Mouse (Mus musculus) ZHBTc4 (cell line): Measurements from ENCODE around the gene Arhgap18.

Source experiments
- DNase-seq: peaks from one replicate; pipeline ENCODE4 v3.0.0-alpha.2; 2011; ENCODE audit warnings: low read depth, low spot score

Gene Arhgap18

DNA sequence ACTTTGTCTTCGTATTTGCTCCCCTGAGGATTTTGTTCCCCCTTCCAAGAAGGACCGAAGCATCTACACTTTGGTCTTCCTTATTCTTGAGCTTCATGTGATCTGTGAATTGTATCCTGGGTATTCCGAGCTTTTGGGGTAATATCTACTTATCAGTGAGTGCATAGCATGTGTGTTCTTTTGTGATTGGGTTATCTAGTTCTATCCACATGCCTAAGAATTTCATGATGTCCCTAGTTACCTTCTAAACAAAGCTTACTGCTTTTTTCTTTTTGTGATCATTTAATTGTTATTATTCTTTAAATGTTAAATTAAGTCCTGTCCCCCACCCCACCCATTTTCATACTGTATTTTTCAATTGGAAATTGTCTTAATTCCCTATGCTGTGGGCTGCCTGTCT lies 78.8 kb downstream of the Arhgap18 start:
- DNase-seq = no peak

DNA sequence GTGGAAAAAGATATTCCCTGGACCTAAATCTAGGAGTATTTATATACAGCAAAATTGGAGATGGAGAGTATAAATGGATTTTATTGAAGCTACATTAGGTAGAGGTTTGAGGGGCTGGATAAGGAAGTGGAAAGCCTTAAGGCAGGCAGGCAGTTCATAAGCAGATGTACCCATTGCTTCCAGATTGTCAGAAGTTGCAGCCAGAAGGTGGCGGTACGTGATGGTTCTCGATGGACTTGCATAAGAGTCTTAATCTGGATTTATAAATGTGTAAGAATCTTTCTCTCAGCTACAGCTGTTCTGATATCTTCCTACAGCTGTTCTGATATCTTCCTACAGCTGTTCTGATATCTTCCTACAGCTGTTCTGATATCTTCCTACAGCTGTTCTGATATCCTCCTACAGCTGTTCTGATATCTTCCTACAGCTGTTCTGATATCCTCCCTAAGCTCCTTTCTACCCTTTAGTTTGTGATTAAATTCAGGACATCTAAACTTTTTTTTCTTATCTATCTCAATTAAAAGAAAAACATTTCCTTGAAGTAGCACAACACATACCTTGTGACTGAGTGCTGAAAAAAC lies 79.5 kb downstream of the Arhgap18 start:
- no peak for DNase-seq

DNA sequence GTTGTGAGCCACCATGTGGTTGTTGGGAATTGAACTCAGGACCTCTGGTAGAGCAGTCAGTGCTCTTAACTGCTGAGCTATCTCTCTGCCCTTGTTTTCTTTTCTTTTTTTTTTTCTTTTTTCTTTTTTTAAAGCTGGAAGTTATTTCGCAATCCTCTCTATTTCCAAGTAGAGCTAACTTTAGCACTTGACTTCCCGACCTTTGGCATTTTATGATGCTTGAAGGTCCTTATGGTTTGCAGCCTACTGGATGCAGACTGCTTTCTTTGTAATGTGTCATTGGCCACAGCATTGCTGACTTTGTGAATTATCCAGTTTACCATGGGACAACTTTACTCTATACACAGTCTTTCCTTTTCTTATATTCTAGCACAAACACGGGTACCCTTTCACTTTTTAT lies 80.2 kb downstream of the Arhgap18 start:
- no peak for DNase-seq

DNA sequence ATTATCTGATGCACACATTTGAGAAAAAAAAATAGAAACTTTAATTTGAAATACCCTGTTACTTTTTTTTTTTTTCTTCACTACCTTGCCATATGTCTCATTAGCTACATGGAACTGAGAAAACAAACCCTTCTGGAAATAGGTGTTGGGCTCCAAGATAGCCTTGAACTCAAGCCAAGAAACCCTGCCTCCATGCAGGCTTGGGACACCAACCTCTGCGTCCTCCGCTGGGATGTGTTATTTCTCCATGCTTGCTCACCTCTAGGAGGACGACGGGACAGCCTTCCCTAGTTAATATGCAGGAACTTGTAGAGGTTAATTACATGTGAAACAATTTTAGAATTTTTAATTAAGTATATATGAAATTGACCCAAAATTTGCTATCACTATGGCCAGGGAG lies 96.1 kb downstream of the Arhgap18 start:
- no peak for DNase-seq

DNA sequence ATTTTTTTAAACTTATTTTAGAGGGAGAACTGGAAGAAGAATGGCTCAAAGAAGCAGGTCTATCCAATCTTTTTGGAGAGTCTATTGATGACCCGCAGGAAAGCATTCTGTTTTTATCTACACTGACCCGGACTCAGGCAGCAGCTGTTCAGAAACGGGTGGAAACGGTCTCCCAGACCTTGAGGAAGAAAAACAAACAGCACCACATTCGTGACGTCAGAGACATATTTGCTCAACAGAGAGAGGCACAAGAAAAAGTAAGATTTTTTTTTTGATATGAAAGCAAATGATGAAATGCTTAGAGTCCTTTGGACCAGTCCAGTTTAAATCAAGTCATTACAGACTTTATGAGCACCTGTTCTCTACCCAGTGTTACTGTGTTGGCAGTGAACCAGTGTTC lies 96.6 kb downstream of the Arhgap18 start:
- no peak for DNase-seq

DNA sequence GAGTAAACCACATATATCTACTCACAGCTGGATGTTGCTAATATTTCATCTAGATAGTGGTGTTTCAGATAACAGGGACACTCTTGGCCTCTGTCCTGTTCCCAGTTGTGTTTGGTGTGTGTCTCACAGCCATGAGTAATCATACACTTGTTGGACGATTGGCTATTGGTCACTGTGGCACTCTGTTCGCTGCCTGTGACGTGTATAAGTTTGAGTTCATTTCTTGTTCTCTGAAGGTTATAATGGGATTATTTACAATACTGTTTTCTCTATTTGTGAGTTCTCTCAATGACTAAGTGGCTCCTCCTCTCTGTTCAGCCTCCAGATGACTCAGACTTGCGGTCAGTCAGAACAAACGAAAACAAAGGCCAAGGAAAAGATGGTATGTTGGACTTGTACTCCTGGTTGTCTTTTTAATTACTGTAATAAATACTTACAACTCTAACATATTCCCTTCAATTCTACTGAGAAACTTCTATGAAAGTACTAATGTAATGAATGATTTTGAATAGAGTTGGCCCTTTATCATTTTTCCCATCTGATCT lies 101.4 kb downstream of the Arhgap18 start:
- no peak for DNase-seq

DNA sequence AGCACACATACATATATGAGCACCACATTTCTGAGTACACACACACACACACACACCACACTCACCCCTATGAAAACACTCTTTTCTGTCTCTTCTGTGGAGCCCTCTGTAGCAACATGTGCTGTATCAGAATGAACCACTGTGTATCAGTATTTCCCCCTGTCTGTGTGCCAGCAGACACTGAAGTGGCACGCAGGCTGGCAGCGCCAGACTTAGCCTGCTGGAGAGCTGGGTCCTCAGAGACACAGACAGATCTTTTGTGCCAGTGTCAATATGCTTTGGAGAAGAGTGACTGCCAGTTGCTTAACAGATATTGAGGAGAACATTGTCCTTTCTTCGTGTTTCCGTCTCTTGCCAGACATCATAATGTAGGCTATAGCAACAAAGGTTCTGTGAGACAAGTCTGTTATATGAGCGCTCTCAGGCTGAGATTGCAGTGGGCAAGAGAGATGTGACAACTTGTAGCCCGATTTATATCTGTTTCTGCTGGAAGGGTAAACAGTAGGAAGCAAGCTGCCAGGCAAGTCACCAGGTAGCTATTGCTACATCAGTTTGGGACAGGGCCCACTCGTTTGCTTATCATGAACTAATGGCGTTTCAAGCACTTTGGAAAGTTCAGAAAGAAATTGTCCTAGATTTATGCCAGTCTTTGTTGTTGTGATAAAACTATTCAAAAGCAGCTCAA lies 102.8 kb downstream of the Arhgap18 start:
- no peak for DNase-seq

DNA sequence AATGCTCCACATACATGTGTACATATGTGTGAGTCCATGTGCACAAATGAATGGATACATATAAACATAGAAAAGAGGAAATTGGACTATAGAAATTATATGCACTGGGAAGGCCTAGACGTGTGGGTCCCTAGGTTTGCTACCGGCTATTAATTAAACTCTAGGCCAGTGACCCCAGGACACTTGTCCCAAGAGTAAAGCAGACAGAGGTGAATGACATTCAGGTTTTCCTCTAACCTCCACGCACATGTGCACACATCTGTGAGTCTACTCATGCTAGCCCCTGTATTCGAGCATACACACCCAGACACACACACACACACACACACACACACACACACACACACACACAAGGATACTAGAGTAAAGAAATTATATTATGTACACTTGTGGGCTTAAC lies 104.4 kb downstream of the Arhgap18 start:
- no peak for DNase-seq

DNA sequence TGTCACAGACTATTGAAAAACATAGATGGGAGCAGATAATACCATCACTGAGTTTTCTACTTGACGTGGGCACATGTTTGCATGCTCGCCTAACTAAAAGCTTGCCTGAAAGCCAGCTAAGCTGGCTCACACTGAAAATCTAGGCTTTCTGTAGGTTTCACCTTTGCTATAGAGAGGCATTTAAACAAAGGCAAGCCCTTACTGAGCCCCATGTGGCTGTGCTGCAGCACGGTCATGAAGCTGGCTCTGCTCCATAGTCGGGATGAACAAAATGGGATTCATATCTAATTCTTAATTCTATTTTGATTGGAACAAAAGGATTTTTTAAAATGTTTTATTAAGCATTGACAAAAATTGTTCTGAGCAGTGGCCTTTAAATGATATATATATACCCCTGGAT lies 105.3 kb downstream of the Arhgap18 start:
- DNase-seq = no peak

DNA sequence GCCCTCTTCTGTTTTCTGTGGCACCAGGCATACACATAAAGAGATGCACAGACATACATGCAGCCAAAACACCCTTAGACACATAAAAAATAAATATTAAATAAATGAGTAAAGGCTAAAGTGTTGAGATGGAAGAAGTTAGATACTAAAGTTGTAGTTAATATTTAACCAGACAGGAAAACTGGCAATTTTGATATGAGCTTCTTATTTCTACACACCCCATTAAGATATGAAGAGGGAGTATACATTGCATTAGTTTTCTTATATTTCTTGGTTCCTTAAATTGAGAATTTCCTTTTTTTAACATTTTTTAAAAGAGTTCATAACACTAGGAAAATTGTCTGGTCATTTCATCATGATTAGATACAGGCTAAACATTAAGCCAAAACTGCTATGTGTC lies 108.0 kb downstream of the Arhgap18 start:
- DNase-seq = no peak

DNA sequence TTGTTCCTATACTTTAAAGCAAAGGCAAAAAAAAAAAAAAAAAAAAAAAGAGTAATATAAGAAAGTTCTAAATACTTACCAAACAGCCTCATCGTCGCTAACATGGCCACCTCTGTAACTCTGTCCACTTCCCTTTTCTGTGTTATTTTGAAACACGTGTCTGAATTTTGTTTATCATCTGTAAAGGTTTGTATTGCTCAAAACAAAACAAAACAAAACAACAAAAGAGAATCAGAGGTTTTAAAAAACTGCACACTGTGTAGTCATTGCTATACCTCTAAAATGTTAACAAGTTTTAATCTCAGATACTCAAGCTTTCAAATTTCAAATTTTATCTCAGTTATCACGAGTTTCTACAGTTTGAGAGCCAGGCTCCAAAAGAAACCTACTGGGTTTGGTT lies 109.0 kb downstream of the Arhgap18 start:
- DNase-seq = no peak

DNA sequence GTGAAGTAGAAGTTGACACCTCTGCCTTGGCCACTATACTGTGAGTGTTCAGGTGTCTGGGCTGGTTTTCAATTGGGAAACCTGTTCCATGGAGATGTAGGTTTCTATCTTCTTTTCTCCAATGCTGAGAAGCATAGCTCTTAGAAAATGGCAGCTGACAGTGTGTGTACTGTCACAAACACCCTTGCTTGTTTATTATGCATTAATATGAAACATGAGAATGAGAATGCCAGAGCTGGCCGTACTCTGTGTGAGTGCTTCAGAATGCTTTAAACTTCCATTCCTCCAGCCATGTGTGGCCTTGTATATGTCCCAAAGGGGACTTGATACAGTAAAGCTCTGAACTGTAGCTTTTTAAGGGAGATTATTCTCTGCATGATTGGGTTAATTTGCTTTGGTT lies 110.8 kb downstream of the Arhgap18 start:
- no peak for DNase-seq

DNA sequence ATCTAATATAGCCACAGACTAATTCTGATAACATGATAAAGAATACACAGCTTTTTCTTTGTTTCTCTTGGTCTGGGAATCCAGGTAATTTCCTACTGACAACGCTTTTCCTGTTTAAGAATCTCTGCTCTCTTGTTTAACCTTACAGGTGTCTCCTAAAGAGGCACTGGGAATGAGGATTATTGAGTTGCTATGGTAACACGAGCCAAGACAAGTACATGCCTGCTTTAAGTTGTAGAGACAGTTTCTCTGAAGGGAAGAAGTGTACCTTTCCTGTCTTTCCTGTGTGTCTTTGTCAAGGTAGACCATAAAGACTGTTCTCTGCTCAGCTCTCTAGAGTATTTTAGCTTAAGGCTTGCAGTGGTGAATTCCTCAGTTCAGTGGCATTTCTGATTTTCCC lies 117.6 kb downstream of the Arhgap18 start:
- no peak for DNase-seq

DNA sequence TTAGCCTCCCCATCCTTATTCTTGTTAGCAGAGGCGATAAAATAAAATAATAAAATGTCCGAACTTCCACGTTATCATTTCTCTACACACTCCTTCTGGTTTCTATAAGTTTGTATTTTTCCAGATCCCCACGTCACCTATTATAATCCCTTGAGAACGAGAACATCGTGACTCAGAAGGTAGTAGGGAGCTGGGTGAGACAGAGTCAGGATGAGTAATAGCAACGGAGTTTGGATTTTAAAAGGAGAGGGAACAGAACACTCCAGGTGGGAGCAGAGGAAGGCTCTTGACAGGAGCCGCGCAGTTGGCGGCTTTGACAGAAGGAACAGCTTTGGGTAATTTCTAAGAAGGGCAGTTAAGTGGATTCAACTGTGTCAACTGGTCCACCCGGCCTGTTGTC lies 124.1 kb downstream of the Arhgap18 start:
- no peak for DNase-seq

DNA sequence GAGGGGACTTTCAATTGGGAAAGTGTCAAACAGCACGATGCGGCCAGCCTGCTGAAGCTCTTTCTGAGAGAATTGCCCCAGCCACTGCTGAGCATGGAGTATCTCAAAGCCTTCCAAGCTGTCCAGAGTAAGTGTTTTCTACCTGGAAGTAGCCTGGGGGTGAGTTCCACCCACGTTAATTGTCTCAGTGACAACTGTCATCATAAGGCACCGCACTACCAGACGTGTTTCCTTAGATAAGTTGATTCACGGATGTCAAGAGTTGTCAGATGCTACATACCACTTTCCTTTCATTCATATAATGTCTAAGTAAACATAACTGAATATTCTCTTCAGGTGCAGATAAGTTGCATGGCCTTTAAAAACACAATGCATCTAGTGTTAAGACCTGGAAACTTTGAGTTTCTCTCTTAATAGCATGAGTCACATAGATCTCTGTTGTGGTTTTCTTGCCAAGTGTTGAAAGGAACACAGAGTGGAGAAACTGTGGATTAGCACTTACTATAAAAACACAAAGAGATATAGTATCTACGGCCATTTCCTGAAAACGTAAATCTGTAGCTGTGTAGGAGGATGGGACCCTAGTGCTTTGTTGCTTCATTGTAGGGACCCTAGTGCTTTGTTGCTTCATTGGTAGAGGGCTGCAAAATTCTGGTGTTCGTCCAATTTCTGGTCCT lies 125.8 kb downstream of the Arhgap18 start:
- DNase-seq = no peak

DNA sequence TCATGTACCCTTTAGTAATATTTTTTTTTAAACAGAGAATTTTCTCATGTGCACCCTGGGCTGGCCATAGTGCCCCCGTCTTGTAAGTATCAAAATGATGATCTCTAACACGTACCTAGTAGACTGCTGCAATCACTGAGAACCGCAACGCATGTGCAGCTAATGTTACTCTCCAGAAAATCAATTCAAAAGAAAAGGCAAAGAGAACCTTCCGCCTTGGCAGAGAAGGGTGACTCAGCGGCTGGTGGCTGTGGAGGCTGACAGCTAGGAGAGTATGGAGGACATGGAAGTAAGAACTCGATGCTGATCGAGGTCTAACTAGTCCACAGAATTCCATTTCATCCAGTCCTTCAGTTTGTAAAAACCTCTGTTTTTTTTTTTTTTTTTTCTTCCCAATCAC lies 131.7 kb downstream of the Arhgap18 start:
- DNase-seq = no peak

DNA sequence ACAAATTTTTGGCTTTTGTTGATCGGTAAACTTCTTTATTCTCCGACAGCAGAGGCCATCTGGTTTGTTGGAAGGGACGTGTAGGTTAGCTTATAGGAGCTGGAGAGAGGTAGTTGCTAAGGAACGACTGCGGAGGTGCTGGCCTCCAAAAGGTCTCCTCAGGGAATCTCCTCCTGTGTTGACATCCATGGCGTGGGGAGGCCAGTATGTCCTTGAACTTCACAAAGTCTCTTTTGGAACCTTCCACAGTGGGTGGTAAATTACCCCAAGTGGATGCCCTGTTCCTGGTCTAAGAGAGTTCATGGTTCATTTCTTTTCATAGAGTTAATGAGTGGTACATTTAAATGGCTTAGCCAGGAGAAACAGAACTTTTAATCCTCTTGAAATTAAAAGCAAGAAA lies 136.0 kb downstream of the Arhgap18 start:
- peak; percentile 13 for DNase-seq

DNA sequence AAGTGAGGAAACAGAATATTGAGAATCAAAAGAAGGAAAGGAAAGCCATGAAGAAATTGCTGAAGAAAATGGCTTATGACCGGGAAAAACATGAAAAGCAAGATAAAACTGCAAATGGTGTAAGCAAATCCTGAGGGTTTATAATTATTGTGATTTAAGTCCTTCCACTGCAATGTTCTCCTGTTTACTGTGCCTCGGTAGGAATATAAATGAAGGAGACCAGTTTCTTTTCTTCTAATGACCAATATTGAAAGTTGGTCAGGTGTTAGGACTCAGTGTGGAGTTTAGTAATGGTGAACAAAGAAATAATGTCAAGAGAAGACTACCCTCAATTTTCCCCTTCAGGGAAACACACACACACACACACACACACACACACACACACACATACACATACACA lies 136.5 kb downstream of the Arhgap18 start:
- no peak for DNase-seq

DNA sequence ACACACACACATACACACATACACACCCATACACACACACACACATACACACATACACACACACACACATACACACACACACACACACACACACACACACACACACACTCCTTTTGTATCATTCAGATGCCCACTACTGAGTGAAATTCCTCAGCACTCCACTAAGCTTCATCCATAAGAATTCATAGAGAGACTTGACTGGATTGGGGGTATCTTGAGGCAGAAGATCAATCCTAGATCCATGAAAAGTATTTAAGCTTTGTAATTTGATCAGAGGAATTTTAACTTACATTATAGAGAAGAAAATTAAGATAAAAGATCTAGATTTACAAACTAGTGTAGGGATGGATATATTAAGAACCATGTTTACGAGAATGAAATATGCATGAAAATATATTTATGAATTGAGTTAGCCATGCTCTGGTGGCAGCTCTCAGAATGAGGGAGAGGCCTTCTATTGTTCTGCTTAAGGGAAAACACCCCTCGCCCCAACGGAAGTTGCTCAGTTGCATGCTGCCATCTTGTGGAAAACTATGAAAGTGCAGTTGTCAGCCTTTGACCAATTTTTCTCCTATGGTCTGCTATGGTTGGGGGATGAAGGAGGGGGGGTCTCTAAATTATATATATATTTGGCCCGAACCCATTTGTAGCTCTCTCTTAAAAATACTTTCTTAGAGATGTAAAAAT lies 137.2 kb downstream of the Arhgap18 start:
- DNase-seq = peak; percentile 68

DNA sequence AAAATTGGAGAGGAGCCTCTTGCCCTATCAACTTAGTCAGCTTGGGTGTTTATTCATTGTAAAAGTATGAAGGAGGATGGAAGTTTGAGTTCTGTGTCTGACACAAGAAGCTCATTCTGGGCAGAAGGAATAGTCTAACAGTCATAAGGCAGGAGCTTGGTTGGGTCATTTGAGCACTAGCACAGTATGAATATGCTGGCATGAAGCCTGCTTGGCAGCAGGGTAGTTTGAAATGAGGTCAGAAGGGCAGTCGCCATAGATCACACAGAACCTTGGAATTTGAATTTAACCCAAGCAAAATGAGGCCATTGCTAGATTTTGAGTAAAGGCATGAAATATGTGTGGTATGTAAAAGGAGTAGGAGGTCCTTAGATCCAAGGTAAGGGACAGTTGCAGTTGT lies 139.9 kb downstream of the Arhgap18 start:
- no peak for DNase-seq

DNA sequence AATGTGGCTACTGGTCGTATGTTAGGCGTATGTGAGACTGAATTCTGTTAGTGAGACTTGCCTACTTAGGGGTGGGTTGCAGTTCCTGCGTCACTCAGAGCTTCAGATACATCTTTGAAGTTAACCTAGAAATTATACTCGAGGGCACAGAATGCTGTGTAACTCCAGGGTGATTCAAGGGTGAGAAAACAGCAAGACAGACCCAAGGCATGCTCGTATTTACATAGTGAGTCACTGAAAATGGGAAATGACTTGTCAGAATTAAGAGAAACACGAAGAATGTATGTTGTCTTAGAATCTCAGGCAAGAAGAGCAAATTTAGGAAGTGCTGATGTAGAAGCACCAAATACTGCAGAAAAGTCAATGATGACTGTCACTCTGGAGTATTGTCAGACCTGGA lies 142.5 kb downstream of the Arhgap18 start:
- DNase-seq = no peak

DNA sequence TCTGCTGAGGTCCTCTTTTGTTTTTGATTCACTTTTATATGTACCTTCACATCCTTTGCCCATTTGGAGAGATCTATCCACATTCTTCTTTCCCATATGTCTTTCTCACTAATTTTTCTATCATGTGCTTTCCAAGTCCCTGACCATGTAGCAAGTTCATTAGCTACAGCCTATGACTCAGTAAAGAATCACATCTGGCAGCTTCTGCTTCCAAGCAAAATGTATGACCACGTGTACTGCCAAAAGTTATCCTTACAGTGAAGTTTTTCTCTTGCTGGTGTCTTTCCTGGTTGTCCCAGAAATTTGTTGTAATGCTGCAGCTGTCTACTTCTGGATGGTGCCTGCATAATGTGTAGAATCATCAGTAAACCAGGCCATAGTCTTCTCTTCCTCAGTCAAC lies 147.2 kb downstream of the Arhgap18 start:
- no peak for DNase-seq
